Mouse (Mus musculus) liver, embryonic 14.5 days (tissue): Measurements from ENCODE around the gene Plac1. TPM values are rescaled to one million over a fixed set of nuclear protein-coding genes. Genes with fewer than 3 reads are reported as not detected.
"Not testable (repeated sequence)": the region's sequence is repeated elsewhere in the genome, so short reads cannot be mapped to it uniquely, and the experiment has no call there.

Source experiments
- ATAC-seq: fragments of 200-750 bp; cut with Nextera tagmentation; 2 replicates; pipeline ENCODE4 v1.8.0; 2017; ENCODE audit warnings: moderate number of reproducible peaks, mild to moderate bottlenecking, moderate library complexity; ENCODE audit not compliant: insufficient read depth
- DNase-seq, 3 experiments: peaks; one replicate each; pipeline ENCODE4 v3.0.0-alpha.2; 2012 to 2013; ENCODE audit warnings: low read depth in 3 of 3, low spot score in 3 of 3
- H3K27ac ChIP-seq: fragments of 300-500 bp; sonication (generic); 2 replicates; pipeline ENCODE4 v1.5.1; 2014; ENCODE audit warnings: moderate library complexity, mild to moderate bottlenecking, control low read depth, inconsistent platforms
- H3K27me3 ChIP-seq: fragments of 300-500 bp; sonication (generic); 2 replicates; pipeline ENCODE4 v1.6.1; 2014; ENCODE audit warnings: mild to moderate bottlenecking, low read length, moderate library complexity; ENCODE audit not compliant: control insufficient read depth, insufficient read depth
- H3K36me3 ChIP-seq: fragments of 300-500 bp; sonication (generic); replicated peaks from 2 replicates; pipeline ENCODE4 v1.6.1; 2014; ENCODE audit warnings: low read depth; ENCODE audit not compliant: control insufficient read depth, insufficient read depth
- H3K4me1 ChIP-seq, 2 experiments: fragments of 200-500 bp in 1 of 2; fragments of 300-500 bp in 1 of 2; sonication (generic) in 1 of 2; replicated peaks; 2 replicates each; pipeline ENCODE4 v1.6.1; 2012 to 2014; ENCODE audit warnings: antibody characterized with exemption in 1 of 2, inconsistent platforms in 1 of 2, low read length in 1 of 2; ENCODE audit not compliant: control insufficient read depth in 2 of 2, insufficient read depth in 2 of 2
- H3K4me2 ChIP-seq: fragments of 300-500 bp; sonication (generic); 2 replicates; pipeline ENCODE4 v1.6.1; 2014; ENCODE audit warnings: low read depth, mild to moderate bottlenecking, control low read depth, moderate library complexity
- H3K4me3 ChIP-seq, 2 experiments: fragments of 200-500 bp in 1 of 2; fragments of 300-500 bp in 1 of 2; sonication (generic) in 1 of 2; 2 replicates each; pipeline ENCODE4 v1.5.1; 2012 to 2014; ENCODE audit warnings: low read depth in 2 of 2, low read length in 2 of 2, mild to moderate bottlenecking in 2 of 2, control low read depth in 1 of 2, inconsistent platforms in 1 of 2, moderate library complexity in 1 of 2; ENCODE audit not compliant: insufficient read depth in 1 of 2
- H3K9ac ChIP-seq: fragments of 300-500 bp; sonication (generic); replicated peaks from 2 replicates; pipeline ENCODE4 v1.6.1; 2014; ENCODE audit warnings: mild to moderate bottlenecking, control low read depth, moderate library complexity
- H3K9me3 ChIP-seq: fragments of 300-500 bp; sonication (generic); 2 replicates; pipeline ENCODE4 v1.6.1; 2016; ENCODE audit warnings: low read length, mixed read lengths; ENCODE audit not compliant: control insufficient read depth
- CTCF ChIP-seq: IDR thresholded peaks from 2 replicates; pipeline ENCODE4 v1.5.1; 2016; ENCODE audit warnings: antibody characterized with exemption, low read depth, control low read depth
- EP300 ChIP-seq: IDR thresholded peaks from 2 replicates; pipeline ENCODE4 v1.6.1; 2016; ENCODE audit warnings: antibody characterized with exemption, low read depth
- WGBS: fragments of 180-500 bp; shearing (Covaris S2); extraction: QIAGEN DNeasy Blood & Tissue Kit; methylation state at CpG from one replicate; pipeline ENCODE4 v1.1.7; 2014; ENCODE audit not compliant: insufficient replicate concordance; 5-methylcytosine and 5-hydroxymethylcytosine counted together
- microRNA counts: library from miRNA; unstranded; fragments of <30 nt; microRNA quantifications from one replicate; lab custom pipeline; 2016
- microRNA-seq: library from miRNA; unstranded; fragments of <30 nt; microRNA quantifications from one replicate; pipeline ENCODE4, GENCODE M21; 2016
- polyA plus RNA-seq, 2 experiments: library from polyadenylated mRNA; depleted of rRNA in 1 of 2; stranded (reverse) in 1 of 2; unstranded in 1 of 2; fragments of >200 nt; fragmentation: Nextera tagmentation in 1 of 2; extraction: Ambion mirVana in 1 of 2; gene quantifications; 2 replicates each; pipeline versions ENCODE4 v1.2.1 to v1.2.3; 2012 to 2014

Gene Plac1
- polyA plus RNA-seq, 2 experiments: 0.81 to 1.3 TPM

DNA sequence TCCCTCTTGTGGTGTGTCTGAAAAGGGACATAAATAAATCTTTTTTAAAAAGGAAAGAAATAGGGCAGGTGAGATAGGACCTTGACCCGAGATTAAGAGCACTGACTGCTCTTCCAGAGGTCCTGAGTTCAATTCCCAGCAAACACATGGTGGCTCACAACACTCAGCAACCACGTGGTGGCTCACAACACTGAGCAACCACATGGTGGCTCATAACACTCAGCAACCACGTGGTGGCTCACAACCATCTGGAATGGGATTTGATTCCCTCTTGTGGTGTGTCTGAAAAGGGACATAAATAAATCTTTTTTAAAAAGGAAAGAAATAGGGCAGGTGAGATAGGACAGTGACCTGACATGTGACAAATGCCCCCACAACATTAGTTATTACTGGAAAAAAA, 215.6 kb downstream of the Plac1 start:
- not testable (repeated sequence) for H3K27ac ChIP-seq, H3K9ac ChIP-seq, H3K27me3 ChIP-seq, H3K36me3 ChIP-seq, H3K9me3 ChIP-seq, H3K4me3 ChIP-seq, DNase-seq, ATAC-seq, H3K4me2 ChIP-seq, H3K4me1 ChIP-seq
- TF ChIP-seq CTCF: peak; percentile 46
- WGBS: 11% methylated on average over 3 of the region's 3 CpGs

DNA sequence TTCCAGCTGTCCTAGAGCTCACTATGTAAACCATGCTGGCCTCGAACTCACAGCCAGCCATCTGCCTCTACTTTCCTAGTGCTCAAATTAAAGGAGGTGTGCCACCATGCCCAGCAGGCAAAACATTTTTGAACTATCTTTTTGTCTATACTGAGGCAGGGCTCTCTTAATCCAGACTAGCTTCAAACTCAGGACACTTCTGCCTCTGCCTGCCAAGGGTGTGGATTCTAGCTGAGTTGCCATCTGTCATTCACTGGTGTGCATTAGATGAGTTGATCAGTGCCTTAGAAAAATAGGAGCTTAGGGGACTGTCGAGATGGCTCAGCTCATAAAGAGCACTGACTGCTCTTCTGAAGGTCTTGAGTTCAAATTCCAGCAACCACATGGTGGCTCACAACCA, 216.9 kb downstream of the Plac1 start:
- ATAC-seq: no peak
- TF ChIP-seq EP300: no peak
- no peak for TF ChIP-seq CTCF
- H3K9ac ChIP-seq: no peak overlapping the region
- no peaks in the 10 kb centered on the region for H3K4me1 ChIP-seq
- H3K4me2 ChIP-seq: no peak overlapping the region
- no peak overlapping the region for H3K27ac ChIP-seq
- H3K36me3 ChIP-seq: peaks cover 2% of the 10 kb centered on the region
- no peaks in the 10 kb centered on the region for H3K9me3 ChIP-seq
- no peaks in the 10 kb centered on the region for H3K27me3 ChIP-seq
- H3K4me3 ChIP-seq: no peak overlapping the region
- 75% methylated on average over 2 of the region's 2 CpGs for WGBS
- no peak for DNase-seq

MicroRNA genes within 50 kb of the gene (microRNA counts, 519-probe panel; counts per million panel counts)
- microRNA mmu-miR-322 (lab: Ali Mortazavi, UCI) (6,850 counts per million, percentile 64 among the panel's probes with 10 or more counts), microRNA mmu-miR-351 (lab: Ali Mortazavi, UCI) (69.9 counts per million), microRNA mmu-miR-450a-3p (lab: Ali Mortazavi, UCI) (69.9 counts per million), microRNA mmu-miR-450a-5p (lab: Ali Mortazavi, UCI) (7,144 counts per million, percentile 68 among the panel's probes with 10 or more counts), microRNA mmu-miR-450b-3p (lab: Ali Mortazavi, UCI) (69.9 counts per million), microRNA mmu-miR-450b-5p (lab: Ali Mortazavi, UCI) (69.9 counts per million), microRNA mmu-miR-503 (lab: Ali Mortazavi, UCI) (3,034 counts per million, percentile 6 among the panel's probes with 10 or more counts), microRNA mmu-miR-542-3p (lab: Ali Mortazavi, UCI) (69.9 counts per million), microRNA mmu-miR-542-5p (lab: Ali Mortazavi, UCI) (69.9 counts per million)

Small RNA genes within 50 kb of the gene (microRNA-seq; reads per million reads assigned to microRNA genes)
- gene Mir322: 24,948 reads per million, percentile 97 among the genes with 10 or more reads in this experiment
- 3,116 reads per million, percentile 84 among the genes with 10 or more reads in this experiment for gene Mir351
- gene Mir450-1: 44.4 reads per million, percentile 40 among the genes with 10 or more reads in this experiment
- gene Mir450-2: 27.5 reads per million, percentile 32 among the genes with 10 or more reads in this experiment
- 330 reads per million, percentile 61 among the genes with 10 or more reads in this experiment for gene Mir450b
- gene Mir503: 899 reads per million, percentile 72 among the genes with 10 or more reads in this experiment
- gene Mir542: 897 reads per million, percentile 72 among the genes with 10 or more reads in this experiment

Other genes with a start within 250 kb of the Plac1 start
- gene Fam122b, start 29.7 kb upstream of the Plac1 start, polyA plus RNA-seq (2012; rRNA removed): 5.7 and 5.8 TPM in 2 replicates
- 5.6 and 6.2 TPM in 2 replicates for gene Fam122b, start 29.7 kb upstream of the Plac1 start, polyA plus RNA-seq (2014; fragmentation: Nextera tagmentation; extraction: Ambion mirVana)
- gene Fam122c, start 33.3 kb upstream of the Plac1 start, polyA plus RNA-seq (2012; rRNA removed): not detected in 2 replicates
- not detected in 2 replicates for gene Fam122c, start 33.3 kb upstream of the Plac1 start, polyA plus RNA-seq (2014; fragmentation: Nextera tagmentation; extraction: Ambion mirVana)
- 6.4 and 10.6 TPM in 2 replicates for gene Mospd1, start 130.4 kb upstream of the Plac1 start, polyA plus RNA-seq (2012; rRNA removed)
- 39.0 and 39.7 TPM in 2 replicates for gene Mospd1, start 130.4 kb upstream of the Plac1 start, polyA plus RNA-seq (2014; fragmentation: Nextera tagmentation; extraction: Ambion mirVana)
- gene Etd, start 194.8 kb upstream of the Plac1 start, polyA plus RNA-seq (2012; rRNA removed): not detected in 2 replicates
- not detected in 2 replicates for gene Etd, start 194.8 kb upstream of the Plac1 start, polyA plus RNA-seq (2014; fragmentation: Nextera tagmentation; extraction: Ambion mirVana)